Mouse (Mus musculus) heart, postnatal 0 days (tissue): ENCODE data around the gene Mical2.

Source experiments
- CTCF ChIP-seq: IDR thresholded peaks from 2 replicates; pipeline ENCODE4 v1.5.1; 2016; ENCODE audit warnings: antibody characterized with exemption, control low read depth, low read depth
- EP300 ChIP-seq: IDR thresholded peaks from 2 replicates; pipeline ENCODE4 v1.6.1; 2016; ENCODE audit warnings: antibody characterized with exemption, low read depth

GRCm38 (mm10) chr7:112413286-112413685 lies 187.6 kb downstream of the Mical2 start:
- TF ChIP-seq EP300 (no peak), CTCF (no peak)
